In genomic region chr11:88346066-88346465, GRCm38 (mm10) we compare ENCODE assay signal across 35 mouse cellular contexts. TPM values are rescaled to one million over a fixed set of nuclear protein-coding genes. Genes with fewer than 3 reads are reported as not detected.
DNase-seq lines count a peak whose midpoint lies in the region; ATAC-seq and TF ChIP-seq lines count a peak whose summit lies in the region.
"Had no signal": no experiment of that assay in that cellular context is flagged by ENCODE, and none has a peak within 500 bp of the region (broad histone marks: within the 10 kb centered on the region; RNA-seq: fewer than 3 reads in every experiment).

No protein-coding gene starts in this region.

- no peak for TF ChIP-seq POLR2A in brain, embryonic 14.5 days (IDR thresholded peaks at IDR 0.05; ENCODE audit: borderline replicate concordance, extremely low read depth, insufficient read depth, insufficient read length, poor library complexity, severe bottlenecking)

- no peak overlapping the region for H3K4me2 ChIP-seq in hindbrain, embryonic 15.5 days
- H3K4me2 ChIP-seq in hindbrain, embryonic 14.5 days (replicated peaks) = no peak overlapping the region
- H3K4me2 ChIP-seq: embryonic facial prominence, embryonic 13.5 days; forebrain, embryonic 13.5 days; heart, embryonic 11.5 days; hindbrain, embryonic 12.5 days had no signal

- no peaks in the 10 kb centered on the region for H3K27me3 ChIP-seq in hindbrain, embryonic 15.5 days
- no peaks in the 10 kb centered on the region for H3K27me3 ChIP-seq in hindbrain, embryonic 14.5 days (ENCODE audit: control insufficient read depth, insufficient read depth, low read length)
- H3K27me3 ChIP-seq: embryonic facial prominence, embryonic 13.5 days; forebrain, embryonic 13.5 days; hindbrain, embryonic 12.5 days had no signal

- no peaks in the 10 kb centered on the region for H3K36me3 ChIP-seq in hindbrain, embryonic 15.5 days
- H3K36me3 ChIP-seq in hindbrain, embryonic 14.5 days (replicated peaks; ENCODE audit: control insufficient read depth, insufficient read depth) = peaks cover 10% of the 10 kb centered on the region; the same call in 1 of the 2 replicates

- H3K9ac ChIP-seq in hindbrain, embryonic 15.5 days = no peak overlapping the region
- H3K9ac ChIP-seq in hindbrain, embryonic 14.5 days = no peak overlapping the region
- H3K9ac ChIP-seq: embryonic facial prominence, embryonic 13.5 days; forebrain, embryonic 13.5 days; hindbrain, embryonic 12.5 days had no signal

- no peak for DNase-seq in hindbrain, embryonic 14.5 days (ENCODE audit: low spot score)
- DNase-seq in adrenal gland, adult 8-10 months = peak; percentile 84
- DNase-seq in adrenal gland, postnatal 14 days = peak; percentile 85
- DNase-seq in brain, embryonic 14.5 days (ENCODE audit: low read depth) = peak; percentile 50
- no peak for DNase-seq in spleen, adult 12 weeks (ENCODE audit: low spot score)
- no peak for DNase-seq in gastrocnemius, adult 8-10 months (ENCODE audit: low spot score in 2 of 2)
- DNase-seq: cerebellum, adult 11 months; cerebellum, adult 2 months; cerebellum, adult 9-11 months; cerebellum, postnatal 36 days; embryo, embryonic 11 days; gastrocnemius, postnatal 10 days; gastrocnemius, postnatal 36 days; kidney, adult 18-20 months; kidney, adult 9 months had no signal

- H3K9me3 ChIP-seq in hindbrain, embryonic 15.5 days = no peaks in the 10 kb centered on the region
- H3K9me3 ChIP-seq in hindbrain, embryonic 14.5 days (ENCODE audit: control insufficient read depth, low read length) = no peaks in the 10 kb centered on the region
- H3K9me3 ChIP-seq: embryonic facial prominence, embryonic 10.5 days; embryonic facial prominence, embryonic 13.5 days; forebrain, embryonic 10.5 days; forebrain, embryonic 13.5 days; hindbrain, embryonic 12.5 days had no signal

- 77% methylated on average over 5 of the region's 5 CpGs for WGBS in hindbrain, embryonic 15.5 days
- 79% methylated on average over 5 of the region's 5 CpGs for WGBS in hindbrain, embryonic 14.5 days

- no peak for ATAC-seq in hindbrain, embryonic 15.5 days (ENCODE audit: low FRiP score, low read depth)
- no peak for ATAC-seq in hindbrain, embryonic 14.5 days (ENCODE audit: low FRiP score)
- ATAC-seq: CD4-positive, CD25-positive, alpha-beta regulatory T cell, adult 4 months; forebrain, embryonic 13.5 days; hindbrain, postnatal 0 days; inflammation-experienced regulatory T-cells, adult 6 months; intestine, embryonic 16.5 days had no signal

- H3K4me3 ChIP-seq in hindbrain, embryonic 15.5 days = no peak overlapping the region
- no peak overlapping the region for H3K4me3 ChIP-seq in hindbrain, embryonic 14.5 days (replicated peaks; ENCODE audit: low read length)
- H3K4me3 ChIP-seq: embryonic facial prominence, embryonic 10.5 days; embryonic facial prominence, embryonic 13.5 days; forebrain, embryonic 10.5 days; forebrain, embryonic 13.5 days; hindbrain, embryonic 12.5 days had no signal

- H3K27ac ChIP-seq in hindbrain, embryonic 15.5 days (replicated peaks) = 0 out of 2 replicates have a peak overlapping the region, but pooled peaks have one; percentile 2
- H3K27ac ChIP-seq in hindbrain, embryonic 14.5 days = no peak overlapping the region
- H3K27ac ChIP-seq: embryonic facial prominence, embryonic 10.5 days; embryonic facial prominence, embryonic 13.5 days; forebrain, embryonic 10.5 days; forebrain, embryonic 13.5 days; hindbrain, embryonic 12.5 days; hindbrain, postnatal 0 days had no signal

- peaks cover 18% of the 10 kb centered on the region for H3K4me1 ChIP-seq in hindbrain, embryonic 15.5 days (replicated peaks)
- H3K4me1 ChIP-seq in hindbrain, embryonic 14.5 days (replicated peaks; ENCODE audit: control insufficient read depth, insufficient read depth, low read length) = peaks cover 4% of the 10 kb centered on the region; the same call in 1 of the 2 replicates

- no peak for TF ChIP-seq CTCF in brain, embryonic 14.5 days (IDR thresholded peaks at IDR 0.05; ENCODE audit: borderline replicate concordance, extremely low read depth, insufficient read depth, insufficient read length)

RNA-seq across cellular contexts. Expression of gene Ccdc182, which starts 52.2 kb away (rescaled TPM):
- polyA plus RNA-seq in hindbrain, embryonic 15.5 days (2015; fragmentation: Nextera tagmentation; extraction: Ambion mirVana) = 0.17 and 0.29 TPM in 2 replicates
- polyA plus RNA-seq in hindbrain, embryonic 14.5 days (2014; fragmentation: Nextera tagmentation; extraction: Ambion mirVana) = 0.37 TPM in 1 of 2 replicates, not detected in the other
- total RNA-seq in adrenal gland, adult 8-10 months (2022) = under 1 TPM in 1 of 4 experiments, not detected in 3; 0.40 TPM
- total RNA-seq in adrenal gland, postnatal 14 days (2021) = not detected in 2 replicates
- 0.20 and 0.30 TPM in 2 replicates for polyA plus RNA-seq in brain, embryonic 14.5 days (2012; rRNA removed)
- total RNA-seq in gastrocnemius, adult 8-10 months (2022) = not detected
- total RNA-seq: gastrocnemius, postnatal 10 days; gastrocnemius, postnatal 36 days; granulocyte monocyte progenitor cell, adult 5-6 weeks; heart, adult 8-10 months; heart, postnatal 25 days; hematopoietic stem cell, adult 5-6 weeks; hindbrain, postnatal 0 days; MEL had no signal
- polyA plus RNA-seq: C2C12; CD4-positive, CD25-positive, alpha-beta regulatory T cell, adult 4 months; cortical plate, adult 2 months; heart, embryonic 11.5 days; heart, embryonic 14.5 days; heart, postnatal 0 days; hindbrain, postnatal 0 days; inflammation-experienced regulatory T-cells, adult 6 months; intestine, embryonic 16.5 days had no signal

Comparison
In these comparisons a context has a peak if more than half of its experiments do, and no peak if none do; other contexts are left out.
1. DNase-seq: peak in adrenal gland, adult 8-10 months (single experiment), adrenal gland, postnatal 14 days (single experiment) and brain, embryonic 14.5 days (single experiment); none in hindbrain, embryonic 14.5 days (single experiment), spleen, adult 12 weeks (single experiment) and gastrocnemius, adult 8-10 months (0 of 2).